Mouse (Mus musculus): Measurements from ENCODE around the gene Fmo5. TPM values are rescaled to one million over a fixed set of nuclear protein-coding genes. Genes with fewer than 3 reads are reported as not detected.
A peak's percentile ranks its signal among the peaks of the same experiment; 100 is the strongest.

The Fmo5 gene
- 0.64 and 1.7 TPM in 2 replicates for polyA plus RNA-seq (2014; fragmentation: Nextera tagmentation; extraction: Ambion mirVana)

DNA sequence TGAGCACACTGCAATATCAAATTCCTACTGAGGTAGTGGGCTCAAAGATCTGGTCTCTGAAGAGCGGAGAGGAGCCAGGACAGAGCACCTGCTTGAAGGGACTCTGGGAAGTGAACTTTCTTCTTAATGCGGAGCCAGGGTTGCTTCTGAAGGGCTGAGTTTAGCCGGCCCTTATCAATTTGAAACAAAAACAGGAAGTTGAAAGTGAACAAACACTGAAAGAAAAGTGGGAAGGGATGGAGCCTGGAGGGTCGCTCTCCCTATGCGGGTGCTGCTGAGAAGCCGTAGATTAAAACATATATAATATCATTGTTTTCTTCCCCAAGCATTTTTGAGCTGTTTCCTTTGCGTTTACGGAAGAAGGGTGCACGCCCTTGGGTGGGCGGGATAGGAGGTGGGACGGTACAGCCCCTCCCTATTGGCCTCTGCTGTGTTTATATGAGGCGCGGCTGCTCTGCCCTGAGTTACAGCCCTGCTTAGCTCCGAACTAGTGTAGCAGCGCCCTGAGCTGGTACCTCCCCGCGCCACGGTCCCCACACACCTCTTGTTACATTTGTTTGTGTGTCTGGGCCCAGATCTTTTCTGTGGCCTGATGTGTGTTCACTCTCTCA, at the start of gene Fmo5:
Gene Fmo5 (plus strand): TSS at position 414 of the 611 bp plus-strand sequence.
- H3K9me3 ChIP-seq (replicated peaks; ENCODE audit: control insufficient read depth, low read length) = no peaks in the 10 kb centered on the region
- no peak within 1 kb of the TSS for H3K27ac ChIP-seq (replicated peaks; ENCODE audit: low read depth, low read length)
- ATAC-seq (replicated peaks; ENCODE audit: insufficient number of reproducible peaks, low FRiP score, low TSS enrichment, low read depth) = 0 out of 2 replicates have a peak, but pooled peaks have one; percentile 70

DNA sequence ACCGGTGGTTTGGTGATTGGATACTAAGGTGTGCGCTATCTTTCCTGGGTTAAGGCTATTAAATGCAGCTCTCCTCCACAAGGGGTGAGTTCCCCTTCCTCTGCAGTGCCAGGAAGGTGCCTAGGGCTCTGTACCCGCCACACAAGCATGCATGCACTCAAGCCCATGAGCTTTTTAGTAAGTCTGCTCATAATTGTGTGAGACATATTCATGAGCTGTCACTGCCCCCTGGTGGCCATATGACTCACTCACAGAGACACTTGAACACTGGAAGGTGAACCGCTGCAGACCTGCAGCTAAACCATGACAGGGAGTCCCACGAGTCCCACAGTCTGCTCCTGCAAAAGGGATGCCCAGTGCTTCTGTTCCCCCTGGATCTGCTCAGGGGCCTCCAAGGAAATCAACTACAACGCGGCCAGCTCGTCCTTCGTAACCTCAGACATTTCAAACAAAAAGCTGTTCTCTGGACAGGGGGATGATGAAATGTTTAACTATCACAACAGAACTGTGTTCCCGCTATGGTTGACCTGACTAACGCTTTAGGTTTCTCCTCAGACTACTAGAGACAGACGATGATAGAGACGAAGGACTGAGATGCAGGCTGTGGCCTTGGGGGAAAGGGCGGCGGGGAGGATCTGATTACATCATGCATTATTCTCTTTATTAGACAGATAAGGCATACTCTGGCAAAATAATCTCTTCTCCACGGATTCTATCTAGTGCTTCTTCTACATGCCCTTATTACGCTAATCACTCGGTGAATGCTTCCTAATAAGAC, 43.0 kb upstream of the Fmo5 start:
- DNase-seq (ENCODE audit: low spot score) (peak; percentile 92), ATAC-seq (replicated peaks; ENCODE audit: insufficient number of reproducible peaks, low FRiP score, low TSS enrichment, low read depth) (peak; percentile 70)
- Histone ChIP-seq H3K36me3 (replicated peaks; ENCODE audit: control insufficient read depth, insufficient read depth, low read depth, low read length) (no peaks in the 10 kb centered on the region; the same call in 1 of the 2 replicates), H3K27me3 (ENCODE audit: control insufficient read depth, insufficient read depth, low read length) (no peaks in the 10 kb centered on the region), H3K4me2 (ENCODE audit: low read depth, low read length) (no peak overlapping the region), H3K9ac (replicated peaks; ENCODE audit: low read length) (no peak overlapping the region), H3K4me3 (ENCODE audit: low read depth, low read length) (no peak overlapping the region), H3K4me1 (ENCODE audit: control insufficient read depth, insufficient read depth, low read length) (no peaks in the 10 kb centered on the region), H3K9me3 (replicated peaks; ENCODE audit: control insufficient read depth, low read length) (no peaks in the 10 kb centered on the region), H3K27ac (replicated peaks; ENCODE audit: low read depth, low read length) (no peak overlapping the region)
- WGBS = 71% methylated on average over 18 of the region's 18 CpGs

More for the DNA sequence above, at the start of gene Fmo5:
- Histone ChIP-seq H3K36me3 (replicated peaks; ENCODE audit: control insufficient read depth, insufficient read depth, low read depth, low read length) (no peaks in the 10 kb centered on the region), H3K9ac (replicated peaks; ENCODE audit: low read length) (peak within 1 kb of the TSS; percentile 37), H3K4me2 (ENCODE audit: low read depth, low read length) (peak within 1 kb of the TSS; percentile 28), H3K27me3 (ENCODE audit: control insufficient read depth, insufficient read depth, low read length) (no peaks in the 10 kb centered on the region), H3K4me3 (ENCODE audit: low read depth, low read length) (peak within 1 kb of the TSS; percentile 30), H3K4me1 (ENCODE audit: control insufficient read depth, insufficient read depth, low read length) (no peaks in the 10 kb centered on the region)
- DNase-seq (ENCODE audit: low spot score) = peak; percentile 44
- 4% methylated on average over 18 of the region's 18 CpGs for WGBS

DNA sequence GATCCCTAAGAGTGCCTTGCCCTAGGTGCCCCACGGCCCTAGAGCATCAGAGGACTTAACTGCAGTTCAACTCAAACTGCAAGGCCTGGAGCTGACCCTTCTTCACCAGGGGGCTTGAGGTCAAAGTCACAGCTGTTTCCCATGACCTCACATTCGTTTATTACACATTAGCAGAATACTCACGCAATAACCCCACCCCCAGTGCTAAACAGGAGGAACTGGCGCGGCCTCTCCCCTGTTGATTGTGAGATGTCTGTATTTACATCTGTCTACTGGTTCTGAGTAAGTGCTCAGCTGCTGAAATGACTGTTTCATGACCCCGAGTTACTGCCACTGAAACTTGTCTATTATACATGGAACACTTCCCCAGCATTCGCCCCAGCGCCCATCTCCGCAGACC, 40.9 kb upstream of the Fmo5 start:
- no peak overlapping the region for H3K9ac ChIP-seq (replicated peaks; ENCODE audit: low read length)
- DNase-seq (ENCODE audit: low spot score) (no peak), ATAC-seq (replicated peaks; ENCODE audit: insufficient number of reproducible peaks, low FRiP score, low TSS enrichment, low read depth) (no peak)
- H3K9me3 ChIP-seq (replicated peaks; ENCODE audit: control insufficient read depth, low read length) = no peaks in the 10 kb centered on the region
- no peaks in the 10 kb centered on the region for H3K27me3 ChIP-seq (ENCODE audit: control insufficient read depth, insufficient read depth, low read length)
- H3K4me2 ChIP-seq (ENCODE audit: low read depth, low read length) = no peak overlapping the region
- H3K27ac ChIP-seq (replicated peaks; ENCODE audit: low read depth, low read length) = no peak overlapping the region
- 76% methylated on average over 9 of the region's 9 CpGs for WGBS
- no peaks in the 10 kb centered on the region for H3K36me3 ChIP-seq (replicated peaks; ENCODE audit: control insufficient read depth, insufficient read depth, low read depth, low read length)
- no peak overlapping the region for H3K4me3 ChIP-seq (ENCODE audit: low read depth, low read length)
- H3K4me1 ChIP-seq (ENCODE audit: control insufficient read depth, insufficient read depth, low read length) = no peaks in the 10 kb centered on the region

DNA sequence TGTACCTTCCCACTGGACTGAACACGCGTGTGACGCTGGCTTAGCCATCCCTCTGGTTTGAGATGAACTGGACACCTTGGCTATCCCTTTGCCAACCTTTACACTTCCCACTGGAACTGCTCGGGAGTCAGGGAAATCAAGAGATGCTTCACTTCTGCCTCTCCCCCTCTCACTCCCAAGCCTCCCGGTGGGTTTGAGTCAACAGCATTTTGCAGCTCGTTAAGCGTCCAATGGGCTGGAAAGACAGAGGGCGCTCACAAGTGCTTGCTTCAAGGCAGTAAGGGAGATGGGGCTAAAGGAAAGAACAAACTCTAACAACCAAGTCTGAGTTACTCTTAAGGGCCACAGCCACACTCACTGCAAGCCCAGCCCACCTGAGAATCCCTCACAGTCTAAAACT, 37.9 kb upstream of the Fmo5 start:
- H3K36me3 ChIP-seq (replicated peaks; ENCODE audit: control insufficient read depth, insufficient read depth, low read depth, low read length) = no peaks in the 10 kb centered on the region
- no peak for ATAC-seq (replicated peaks; ENCODE audit: insufficient number of reproducible peaks, low FRiP score, low TSS enrichment, low read depth)
- 63% methylated on average over 8 of the region's 8 CpGs for WGBS

DNA sequence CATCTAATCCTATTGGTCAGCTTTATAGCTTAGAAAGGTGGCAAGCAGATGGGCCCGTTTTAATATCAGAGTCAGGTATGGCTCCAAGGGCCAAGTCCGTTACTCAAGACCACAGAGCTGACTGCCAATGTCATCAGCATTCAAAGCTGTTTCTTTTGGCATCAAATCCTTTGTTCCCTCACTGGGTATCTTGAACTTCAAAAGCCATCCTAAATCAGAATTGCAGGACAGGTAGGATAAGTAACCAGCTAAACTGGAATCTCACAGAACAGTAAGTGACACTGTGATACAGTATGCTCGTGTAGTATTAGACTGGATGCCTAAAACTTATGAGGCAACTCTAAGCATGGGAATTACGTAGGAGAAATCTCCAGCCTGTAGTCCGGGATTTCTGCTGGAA, 35.5 kb upstream of the Fmo5 start:
- H3K9ac ChIP-seq (replicated peaks; ENCODE audit: low read length) = no peak overlapping the region
- ATAC-seq (replicated peaks; ENCODE audit: insufficient number of reproducible peaks, low FRiP score, low TSS enrichment, low read depth) (no peak), DNase-seq (ENCODE audit: low spot score) (no peak)
- H3K27me3 ChIP-seq (ENCODE audit: control insufficient read depth, insufficient read depth, low read length) = no peaks in the 10 kb centered on the region
- WGBS = 90% methylated on average over 5 of the region's 5 CpGs
- H3K36me3 ChIP-seq (replicated peaks; ENCODE audit: control insufficient read depth, insufficient read depth, low read depth, low read length) = no peaks in the 10 kb centered on the region
- H3K4me3 ChIP-seq (ENCODE audit: low read depth, low read length) = no peak overlapping the region
- H3K9me3 ChIP-seq (replicated peaks; ENCODE audit: control insufficient read depth, low read length) = no peaks in the 10 kb centered on the region
- H3K4me1 ChIP-seq (ENCODE audit: control insufficient read depth, insufficient read depth, low read length) = no peaks in the 10 kb centered on the region
- no peak overlapping the region for H3K27ac ChIP-seq (replicated peaks; ENCODE audit: low read depth, low read length)
- no peak overlapping the region for H3K4me2 ChIP-seq (ENCODE audit: low read depth, low read length)

More for the DNA sequence above, 37.9 kb upstream of the Fmo5 start:
- no peak overlapping the region for H3K4me3 ChIP-seq (ENCODE audit: low read depth, low read length)
- H3K27me3 ChIP-seq (ENCODE audit: control insufficient read depth, insufficient read depth, low read length) = no peaks in the 10 kb centered on the region
- H3K4me1 ChIP-seq (ENCODE audit: control insufficient read depth, insufficient read depth, low read length) = no peaks in the 10 kb centered on the region
- no peak overlapping the region for H3K27ac ChIP-seq (replicated peaks; ENCODE audit: low read depth, low read length)
- no peak overlapping the region for H3K4me2 ChIP-seq (ENCODE audit: low read depth, low read length)
- H3K9ac ChIP-seq (replicated peaks; ENCODE audit: low read length) = no peak overlapping the region
- H3K9me3 ChIP-seq (replicated peaks; ENCODE audit: control insufficient read depth, low read length) = no peaks in the 10 kb centered on the region
- no peak for DNase-seq (ENCODE audit: low spot score)

DNA sequence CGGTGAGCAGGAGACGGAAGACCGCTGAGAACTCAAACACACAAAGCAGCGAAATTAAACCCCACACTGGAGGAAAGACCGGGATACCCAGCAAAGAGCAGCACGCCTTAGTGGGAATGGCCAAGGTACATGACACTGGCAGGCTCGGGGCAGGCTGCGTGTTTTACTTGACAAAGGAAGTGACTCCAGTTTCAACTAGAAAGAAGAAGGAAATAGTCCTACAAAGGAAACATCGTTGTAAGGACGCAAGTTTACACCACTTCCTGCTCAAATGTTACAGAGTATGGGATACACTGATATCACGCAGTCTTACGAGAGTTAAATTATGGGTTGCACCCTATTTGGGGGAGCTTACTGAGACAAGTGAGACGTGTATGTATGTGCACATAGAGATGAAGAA, 34.5 kb upstream of the Fmo5 start:
- DNase-seq (ENCODE audit: low spot score) = no peak
- Histone ChIP-seq H3K36me3 (replicated peaks; ENCODE audit: control insufficient read depth, insufficient read depth, low read depth, low read length) (no peaks in the 10 kb centered on the region), H3K9ac (replicated peaks; ENCODE audit: low read length) (no peak overlapping the region), H3K4me2 (ENCODE audit: low read depth, low read length) (no peak overlapping the region), H3K9me3 (replicated peaks; ENCODE audit: control insufficient read depth, low read length) (no peaks in the 10 kb centered on the region), H3K4me1 (ENCODE audit: control insufficient read depth, insufficient read depth, low read length) (no peaks in the 10 kb centered on the region), H3K27ac (replicated peaks; ENCODE audit: low read depth, low read length) (no peak overlapping the region), H3K4me3 (ENCODE audit: low read depth, low read length) (no peak overlapping the region), H3K27me3 (ENCODE audit: control insufficient read depth, insufficient read depth, low read length) (no peaks in the 10 kb centered on the region)
- no peak for ATAC-seq (replicated peaks; ENCODE audit: insufficient number of reproducible peaks, low FRiP score, low TSS enrichment, low read depth)
- WGBS = 89% methylated on average over 13 of the region's 13 CpGs

DNA sequence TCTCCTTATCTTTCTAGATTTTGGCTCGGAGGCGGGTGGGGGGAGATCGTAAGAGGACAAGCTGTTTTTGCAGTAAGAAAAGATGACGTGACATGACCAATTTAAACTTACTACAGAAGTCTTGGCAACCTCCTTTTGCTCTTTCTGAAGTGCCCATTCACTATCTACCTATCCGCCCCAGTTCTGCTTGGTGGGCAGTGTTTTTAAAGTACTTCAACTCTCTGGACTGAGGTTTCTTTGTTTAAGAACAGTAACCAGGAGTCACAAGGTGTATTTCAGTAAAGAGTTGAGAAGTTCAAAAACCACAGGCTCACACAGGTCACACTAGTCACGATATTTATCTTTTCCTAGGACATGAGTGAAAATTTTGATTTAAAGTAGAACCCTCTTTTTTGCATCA, 33.5 kb upstream of the Fmo5 start:
- H3K4me1 ChIP-seq (ENCODE audit: control insufficient read depth, insufficient read depth, low read length) = no peaks in the 10 kb centered on the region
- H3K4me3 ChIP-seq (ENCODE audit: low read depth, low read length) = no peak overlapping the region
- H3K4me2 ChIP-seq (ENCODE audit: low read depth, low read length) = no peak overlapping the region
- 92% methylated on average over 6 of the region's 6 CpGs for WGBS
- no peak overlapping the region for H3K9ac ChIP-seq (replicated peaks; ENCODE audit: low read length)
- ATAC-seq (replicated peaks; ENCODE audit: insufficient number of reproducible peaks, low FRiP score, low TSS enrichment, low read depth) = no peak
- H3K27ac ChIP-seq (replicated peaks; ENCODE audit: low read depth, low read length) = no peak overlapping the region
- H3K27me3 ChIP-seq (ENCODE audit: control insufficient read depth, insufficient read depth, low read length) = no peaks in the 10 kb centered on the region
- H3K9me3 ChIP-seq (replicated peaks; ENCODE audit: control insufficient read depth, low read length) = no peaks in the 10 kb centered on the region
- DNase-seq (ENCODE audit: low spot score) = no peak
- H3K36me3 ChIP-seq (replicated peaks; ENCODE audit: control insufficient read depth, insufficient read depth, low read depth, low read length) = peaks cover 3% of the 10 kb centered on the region; the same call in 1 of the 2 replicates

DNA sequence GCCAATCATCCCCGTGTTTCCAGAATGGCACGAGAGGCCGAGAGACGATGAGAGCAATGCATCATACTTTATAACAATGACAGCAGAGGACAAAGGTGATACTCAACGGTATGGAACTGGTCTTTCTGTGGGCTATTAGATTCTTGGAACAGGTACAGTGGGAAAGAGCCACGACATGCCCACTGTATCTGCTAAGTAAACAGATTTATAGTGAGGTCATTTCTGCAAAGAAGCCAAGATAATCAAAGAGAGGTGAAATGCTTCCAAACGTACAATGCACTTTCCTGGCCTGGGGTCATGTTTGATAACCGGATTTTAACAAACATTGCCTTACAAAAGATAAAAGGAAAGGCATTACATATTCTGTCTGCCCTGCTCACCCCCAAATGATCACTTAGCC, 31.8 kb upstream of the Fmo5 start:
- no peak for DNase-seq (ENCODE audit: low spot score)
- H3K27ac ChIP-seq (replicated peaks; ENCODE audit: low read depth, low read length) = no peak overlapping the region
- no peaks in the 10 kb centered on the region for H3K27me3 ChIP-seq (ENCODE audit: control insufficient read depth, insufficient read depth, low read length)
- H3K4me3 ChIP-seq (ENCODE audit: low read depth, low read length) = no peak overlapping the region
- 87% methylated on average over 8 of the region's 8 CpGs for WGBS
- ATAC-seq (replicated peaks; ENCODE audit: insufficient number of reproducible peaks, low FRiP score, low TSS enrichment, low read depth) = no peak
- H3K4me2 ChIP-seq (ENCODE audit: low read depth, low read length) = no peak overlapping the region
- no peaks in the 10 kb centered on the region for H3K4me1 ChIP-seq (ENCODE audit: control insufficient read depth, insufficient read depth, low read length)
- H3K36me3 ChIP-seq (replicated peaks; ENCODE audit: control insufficient read depth, insufficient read depth, low read depth, low read length) = peaks cover 3% of the 10 kb centered on the region; the same call in 1 of the 2 replicates
- no peak overlapping the region for H3K9ac ChIP-seq (replicated peaks; ENCODE audit: low read length)
- no peaks in the 10 kb centered on the region for H3K9me3 ChIP-seq (replicated peaks; ENCODE audit: control insufficient read depth, low read length)

All from embryonic facial prominence, embryonic 11.5 days (tissue).